Mouse (Mus musculus) kidney, postnatal 36 days (tissue): Measurements from ENCODE around the gene Cacna1d.
A peak's percentile ranks its signal among the peaks of the same experiment; 100 is the strongest.

Experiments
- DNase-seq, 2 experiments: peaks; one replicate each; pipeline ENCODE4 v3.0.0; 2021 to 2022; ENCODE audit warnings: mixed read lengths in 2 of 2

The Cacna1d gene

DNA sequence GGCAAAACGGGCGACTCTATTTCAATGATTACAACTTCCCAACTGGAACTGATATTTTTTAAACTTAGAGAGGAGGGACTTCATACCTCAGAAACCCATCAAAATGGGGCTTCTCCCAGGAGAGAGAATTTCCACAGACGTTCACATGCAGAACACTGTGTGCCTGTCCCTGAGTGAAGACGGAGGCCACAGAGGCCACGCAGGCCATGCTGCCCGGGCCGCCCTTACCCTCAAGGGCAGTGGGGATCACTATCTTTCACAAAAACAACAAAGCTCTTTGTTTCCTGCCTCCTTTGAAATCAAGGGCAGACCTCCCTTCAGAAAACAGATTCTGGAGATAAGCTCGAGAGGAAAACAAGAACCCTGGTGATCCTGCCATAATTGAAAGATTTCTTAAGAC, 164.2 kb downstream of the Cacna1d start:
- DNase-seq = no peak

DNA sequence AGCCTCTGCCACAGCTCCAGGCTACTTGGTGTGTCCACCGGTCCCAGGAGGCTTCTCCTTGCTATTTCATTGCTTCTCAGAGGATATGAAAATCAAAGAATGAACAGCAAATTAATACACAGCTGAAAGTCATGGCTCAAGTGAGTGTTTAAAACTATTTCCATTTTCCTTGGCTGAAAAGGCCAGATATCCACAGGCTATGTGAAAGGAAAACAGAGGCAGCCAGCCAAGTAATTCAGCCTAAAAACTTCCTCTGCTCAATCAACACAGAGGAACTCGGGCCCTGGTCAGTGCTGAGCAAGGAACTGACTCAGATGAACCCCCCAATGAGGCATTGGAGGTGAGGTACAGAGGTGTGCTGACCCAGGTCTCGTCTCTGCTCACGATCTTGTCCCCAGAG, 165.0 kb downstream of the Cacna1d start:
- peak; percentile 25 to 27 for DNase-seq

DNA sequence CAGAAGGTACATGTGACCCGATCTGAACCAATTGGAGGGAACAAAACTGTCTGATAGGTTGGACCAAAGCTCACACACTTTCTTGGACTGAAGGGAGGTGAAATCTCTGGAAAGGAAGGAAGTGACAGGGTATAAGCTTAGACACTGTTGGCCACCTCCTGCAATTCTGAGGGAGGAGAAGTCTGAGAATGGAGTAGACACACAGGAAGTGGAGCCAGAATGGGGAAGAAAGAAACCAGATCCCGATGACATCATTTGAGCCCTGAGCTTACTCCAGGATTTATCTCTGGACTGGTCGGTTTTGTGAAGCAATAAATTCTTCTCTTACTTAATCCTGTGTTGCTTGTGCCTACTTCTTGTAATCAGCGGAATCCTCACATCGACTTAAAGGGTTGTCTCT, 166.3 kb downstream of the Cacna1d start:
- no peak for DNase-seq

DNA sequence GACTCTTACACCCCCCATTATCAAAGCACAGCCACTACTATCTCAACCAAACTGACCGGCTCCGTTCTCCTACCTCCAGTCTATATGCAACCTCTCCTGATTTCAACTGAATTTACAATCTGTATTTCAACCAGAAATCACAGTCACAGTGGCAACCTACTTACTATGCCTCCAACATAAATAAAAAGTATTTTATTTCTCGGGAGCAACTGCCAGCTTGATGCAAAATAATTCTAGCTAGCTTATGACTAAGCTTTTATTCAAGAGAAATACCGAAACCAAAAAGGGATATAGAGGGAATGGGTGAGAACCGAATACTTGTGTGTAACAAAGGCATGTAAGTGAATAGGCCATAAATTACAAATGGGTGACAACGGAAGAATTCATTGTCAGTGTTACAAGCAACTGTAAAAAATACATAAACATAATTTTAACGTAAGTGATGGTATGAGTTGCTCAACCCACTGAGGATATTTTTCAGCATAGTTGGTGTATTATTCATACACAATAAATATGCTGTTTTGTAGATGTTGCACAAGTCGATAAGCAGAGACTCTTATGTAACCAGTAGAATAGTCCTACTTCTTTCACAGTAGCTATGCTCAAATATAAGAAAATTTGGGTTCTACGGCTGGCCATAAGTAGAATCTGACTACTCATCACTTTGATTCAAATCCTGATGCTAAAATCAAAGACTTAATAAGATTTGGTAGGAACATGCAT, 172.4 kb downstream of the Cacna1d start:
- DNase-seq = no peak

DNA sequence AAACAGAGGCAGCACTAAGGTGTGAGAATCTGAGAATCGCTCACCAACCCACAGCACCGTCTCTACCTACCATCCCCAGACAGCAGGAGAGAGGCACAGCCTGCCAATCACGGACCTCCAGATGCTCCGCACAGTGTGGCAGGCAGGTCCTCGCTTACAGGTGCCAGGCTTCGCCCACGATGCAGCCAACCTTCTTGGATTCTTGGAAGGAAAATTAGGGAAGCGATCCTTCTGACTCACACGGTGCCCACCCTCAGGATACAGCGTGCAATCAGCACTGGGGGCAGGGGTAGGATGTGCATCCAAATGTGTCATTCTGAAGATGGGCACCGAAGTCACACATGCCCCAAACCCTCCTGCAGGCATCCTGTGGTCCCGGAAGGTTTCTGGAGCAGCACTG, 173.0 kb downstream of the Cacna1d start:
- DNase-seq = no peak

DNA sequence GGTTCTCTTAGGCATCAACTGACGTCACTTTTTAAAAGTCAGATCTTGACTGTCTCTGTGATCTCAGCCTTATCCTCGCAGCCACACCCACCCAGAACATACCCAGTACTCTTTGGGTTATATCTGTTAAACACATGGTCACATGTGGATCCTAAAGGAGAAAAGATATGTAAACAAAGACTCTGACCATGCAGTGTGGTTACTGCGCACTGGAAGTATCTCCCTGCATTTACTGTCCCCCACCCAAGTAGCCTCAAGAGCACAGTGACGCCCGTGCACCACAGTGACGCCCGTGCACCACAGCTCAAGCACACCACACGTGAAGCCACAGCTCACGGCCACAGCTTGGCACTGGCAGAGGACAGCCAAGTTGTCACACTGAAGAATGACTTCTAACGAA, 173.6 kb downstream of the Cacna1d start:
- DNase-seq = no peak

DNA sequence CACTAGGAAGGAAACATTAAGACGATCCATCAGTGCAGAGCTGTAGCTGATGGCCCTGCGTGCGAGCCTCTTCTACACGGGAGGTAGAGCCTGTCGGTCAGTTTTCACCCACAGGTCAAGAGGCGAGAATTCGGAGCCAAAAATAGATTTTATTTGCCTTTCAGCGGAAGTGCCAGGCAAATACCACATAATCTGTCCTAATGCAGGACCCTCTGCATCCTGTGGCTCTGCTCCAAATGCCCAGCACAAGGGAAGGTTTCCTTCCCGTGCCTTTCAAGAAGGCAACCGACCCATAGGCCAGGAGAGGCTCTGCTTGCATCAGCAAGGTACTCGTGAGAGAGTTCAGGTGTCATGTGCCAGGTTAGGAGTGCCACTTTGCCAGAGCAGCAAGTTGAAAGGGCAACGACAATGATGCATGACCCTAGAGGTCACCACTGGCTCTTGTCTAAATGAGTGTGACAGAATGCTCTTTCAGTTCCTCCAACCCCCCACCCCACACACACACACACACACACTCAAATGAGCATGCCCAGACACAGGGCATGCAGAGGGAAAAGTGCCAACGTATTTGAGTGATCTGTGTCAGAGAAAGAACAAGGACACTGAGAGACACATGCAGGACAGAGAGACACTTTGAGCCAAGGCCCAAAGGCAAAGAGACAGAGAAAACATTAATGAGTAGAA, 179.9 kb downstream of the Cacna1d start:
- DNase-seq = no peak

DNA sequence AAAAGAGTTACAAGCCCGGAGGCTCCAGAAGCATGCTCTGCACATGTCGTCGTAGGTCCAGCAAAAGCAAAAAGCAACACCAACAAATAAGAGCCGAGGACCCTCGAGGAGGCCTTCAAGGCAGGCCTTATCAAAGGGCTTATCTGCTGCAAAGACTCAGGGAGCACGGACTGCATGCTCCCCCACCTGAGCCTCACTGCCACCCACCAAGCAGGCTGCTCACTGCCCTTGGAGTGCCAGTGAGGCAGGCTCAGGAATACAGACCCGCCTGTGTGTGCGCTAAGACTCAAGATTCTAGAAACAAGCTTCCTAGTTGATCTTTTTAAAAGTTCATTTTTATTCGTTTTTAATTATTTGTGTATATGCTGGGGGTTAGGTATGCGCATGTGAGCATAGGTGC, 181.0 kb downstream of the Cacna1d start:
- no peak for DNase-seq

DNA sequence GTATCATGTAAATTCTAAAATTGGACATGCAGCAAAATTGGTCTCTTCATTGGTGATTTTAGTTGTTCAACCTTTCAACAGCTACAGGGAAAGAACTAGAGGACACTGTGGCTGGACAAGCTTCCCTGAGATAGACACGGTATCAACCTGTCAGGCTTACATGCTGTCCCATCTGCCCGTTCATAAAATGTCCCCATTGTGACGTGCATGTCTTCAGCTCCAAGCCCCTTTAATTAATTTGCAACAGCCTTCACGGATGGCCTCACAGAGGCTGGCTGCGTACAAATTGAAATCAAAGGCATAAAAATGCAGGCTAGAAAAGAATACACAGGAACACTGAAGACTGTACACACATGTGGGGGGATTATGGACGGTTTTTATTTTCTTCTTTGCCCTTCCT, 185.0 kb downstream of the Cacna1d start:
- no peak for DNase-seq

DNA sequence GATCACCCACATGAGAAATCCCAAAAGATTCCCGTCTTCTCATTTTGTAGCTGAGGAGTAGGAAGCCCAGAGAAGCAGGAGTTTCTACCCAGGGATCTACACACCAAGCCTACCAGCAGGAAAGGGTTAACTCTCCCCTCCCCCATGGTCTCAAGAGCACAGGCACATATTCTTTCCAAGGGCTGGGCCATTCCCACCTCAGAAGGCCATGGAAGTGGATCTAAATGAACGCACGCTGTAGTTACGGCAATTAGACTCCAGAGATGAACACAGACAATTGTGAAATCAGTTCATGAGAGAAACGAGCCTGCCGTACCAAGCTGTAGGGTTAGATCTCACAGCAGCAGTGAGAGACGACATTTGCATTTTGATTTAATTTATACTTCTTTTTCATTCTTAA, 191.3 kb downstream of the Cacna1d start:
- DNase-seq = no peak

DNA sequence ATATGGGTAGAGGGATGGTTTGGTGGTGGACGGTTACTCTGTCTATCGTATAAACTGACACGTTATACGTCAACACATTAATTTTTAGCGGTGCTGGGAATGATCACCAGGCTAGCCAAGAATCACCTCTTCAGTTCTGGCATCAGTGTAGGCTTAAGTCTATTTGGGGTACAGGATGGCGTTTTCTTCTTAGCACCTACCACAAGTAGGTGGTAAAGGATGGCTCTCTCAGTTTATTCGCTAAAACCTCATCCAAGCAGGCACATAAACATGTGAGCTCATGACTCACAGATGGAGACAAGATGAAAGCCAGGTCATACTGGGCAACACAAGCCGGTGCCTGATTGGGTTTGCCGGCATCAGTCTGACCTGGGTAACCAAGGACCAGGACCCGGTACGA, 193.8 kb downstream of the Cacna1d start:
- DNase-seq = no peak

DNA sequence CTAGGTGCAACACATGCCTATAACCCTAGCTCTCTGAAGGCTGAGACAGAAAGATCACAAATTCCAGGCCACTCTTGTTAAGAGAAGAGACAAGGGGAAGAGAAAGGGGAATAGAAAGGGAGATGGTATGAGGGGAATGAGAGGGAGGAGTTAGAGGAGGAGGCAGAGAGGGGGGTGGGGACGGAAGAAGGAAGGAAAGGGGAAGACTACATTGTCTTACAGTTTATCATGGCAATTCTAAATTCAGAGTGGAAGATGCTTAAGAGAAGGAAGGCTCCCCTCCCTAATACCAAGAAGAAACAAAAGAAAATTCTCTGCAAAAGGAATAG, 199.2 kb downstream of the Cacna1d start:
- DNase-seq = no peak

DNA sequence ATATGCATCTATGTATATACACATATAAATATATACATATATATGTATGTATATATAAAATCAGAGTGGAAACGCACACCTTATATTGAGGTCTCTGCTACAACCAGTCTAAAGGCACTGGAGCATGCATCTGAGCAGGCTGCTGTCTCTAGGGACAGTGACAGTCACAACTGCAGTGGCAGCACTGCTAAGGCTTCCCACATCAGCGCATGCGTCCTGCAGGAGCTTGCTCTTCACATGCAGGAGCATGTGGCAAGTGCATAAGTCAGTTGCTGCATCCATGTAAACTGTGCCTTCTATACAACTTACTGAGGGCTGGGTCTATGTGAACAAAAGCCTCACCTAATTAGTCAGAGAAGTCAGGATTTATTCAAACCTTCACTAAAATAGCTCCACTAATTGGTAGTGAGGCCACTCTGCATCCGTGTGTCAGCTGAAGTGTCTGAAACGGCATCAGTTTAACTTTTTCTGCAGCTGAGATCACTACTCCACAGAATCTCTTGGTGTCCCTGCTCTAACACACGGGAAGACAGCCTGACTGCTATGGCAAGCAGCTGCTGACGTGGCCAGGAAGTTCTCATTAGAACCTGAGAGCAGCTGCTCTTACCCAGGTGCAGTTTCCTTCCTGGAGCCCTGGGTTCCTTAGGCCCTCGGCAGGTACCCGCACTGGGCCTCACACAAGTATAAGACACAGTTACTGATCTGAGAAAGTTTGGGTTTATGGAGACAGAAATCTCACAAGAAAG, 199.7 kb downstream of the Cacna1d start:
- DNase-seq = no peak

DNA sequence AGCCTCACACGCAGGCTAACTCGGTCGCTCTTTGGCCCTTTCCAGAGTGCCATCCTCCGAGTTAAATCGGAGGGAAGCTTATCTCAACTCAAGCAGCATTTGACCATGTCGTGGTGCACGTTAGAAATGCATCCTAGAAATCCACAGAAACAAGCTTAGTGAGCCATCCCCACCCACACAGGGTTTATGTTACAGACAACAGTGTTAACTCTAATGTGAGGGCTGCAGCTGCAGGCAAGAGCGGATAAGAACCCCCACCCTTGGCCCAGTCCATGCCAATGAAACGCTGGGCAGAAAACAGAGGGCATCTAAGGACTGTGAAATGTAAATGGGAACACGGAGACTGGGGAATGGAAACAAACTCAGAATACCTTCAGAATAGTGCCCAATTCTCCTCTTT, 206.8 kb downstream of the Cacna1d start:
- DNase-seq = no peak

DNA sequence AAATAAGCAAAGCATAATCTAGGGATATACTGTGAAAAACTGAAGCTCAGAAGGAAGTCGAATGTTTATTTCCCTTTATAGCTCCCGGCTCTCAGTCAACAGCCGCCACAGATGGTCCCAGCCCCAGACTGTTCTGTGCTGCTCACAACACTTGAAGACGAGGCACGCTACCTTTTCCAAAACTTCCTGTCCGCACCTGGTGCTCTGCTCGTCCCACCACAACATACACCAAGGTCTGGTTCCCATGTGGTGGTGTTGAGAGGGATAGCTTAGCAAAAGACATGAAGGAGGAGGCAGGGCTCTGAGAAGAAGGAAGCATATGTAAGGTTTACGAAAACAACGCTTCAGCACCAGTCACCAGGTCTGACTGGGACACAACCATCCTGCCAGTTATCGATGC, 207.2 kb downstream of the Cacna1d start:
- no peak for DNase-seq

DNA sequence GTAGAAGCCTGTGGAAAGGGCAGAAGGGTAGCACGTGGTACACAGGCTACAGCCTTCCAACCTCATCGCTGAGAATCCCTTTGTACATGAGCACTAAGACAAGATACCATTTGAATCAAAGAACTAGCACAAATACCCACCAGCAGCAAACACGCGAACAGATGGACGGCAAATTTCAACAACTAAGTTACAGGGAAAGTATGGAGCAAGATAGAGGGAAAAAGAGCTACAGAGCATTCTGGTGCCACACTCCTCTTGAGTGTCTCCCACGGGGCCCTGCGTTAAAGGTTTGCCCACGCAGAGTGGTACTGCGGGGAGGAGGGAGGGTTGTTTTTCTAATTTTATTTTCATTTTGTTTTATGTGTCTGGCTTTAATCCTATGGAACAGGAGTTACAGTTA, 215.7 kb downstream of the Cacna1d start:
- DNase-seq = no peak

DNA sequence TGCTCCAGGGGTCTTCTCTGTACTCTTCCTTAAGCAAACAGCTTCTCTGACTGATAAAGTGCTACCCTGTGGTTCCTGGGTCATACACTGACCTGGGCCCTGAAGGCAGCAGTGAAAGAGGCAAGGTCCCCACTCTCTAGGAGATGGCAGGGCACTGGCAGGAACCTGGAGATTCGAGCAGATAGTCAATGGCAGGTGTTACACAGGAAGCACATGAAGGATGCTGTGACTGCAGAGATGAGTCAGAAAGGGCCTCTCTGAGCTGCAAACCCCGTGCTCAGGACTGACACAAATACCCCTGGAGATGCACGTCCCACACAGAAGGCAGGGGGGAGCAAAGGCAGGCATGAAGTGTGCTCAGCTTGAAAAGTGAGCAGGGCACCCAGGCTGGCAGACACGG, 218.3 kb downstream of the Cacna1d start:
- DNase-seq = no peak

DNA sequence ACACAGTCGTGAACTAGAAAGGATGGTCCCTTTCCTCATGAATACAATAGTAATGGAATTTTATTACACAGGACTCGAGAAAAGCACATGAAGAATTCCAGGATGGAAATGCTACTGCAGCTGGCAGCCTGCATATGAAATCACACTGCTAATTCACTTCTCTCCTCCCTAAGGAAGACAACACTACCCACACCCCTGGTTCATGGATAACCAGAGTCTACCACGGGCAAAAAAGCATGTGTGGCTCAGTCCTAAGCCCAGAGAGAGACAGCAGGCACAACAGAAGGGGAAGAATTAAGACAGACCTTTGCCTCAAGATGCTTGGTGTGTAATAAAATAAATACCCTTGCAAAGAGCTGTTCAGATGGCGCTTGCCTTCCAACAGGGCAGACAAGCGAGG, 218.7 kb downstream of the Cacna1d start:
- DNase-seq = no peak

DNA sequence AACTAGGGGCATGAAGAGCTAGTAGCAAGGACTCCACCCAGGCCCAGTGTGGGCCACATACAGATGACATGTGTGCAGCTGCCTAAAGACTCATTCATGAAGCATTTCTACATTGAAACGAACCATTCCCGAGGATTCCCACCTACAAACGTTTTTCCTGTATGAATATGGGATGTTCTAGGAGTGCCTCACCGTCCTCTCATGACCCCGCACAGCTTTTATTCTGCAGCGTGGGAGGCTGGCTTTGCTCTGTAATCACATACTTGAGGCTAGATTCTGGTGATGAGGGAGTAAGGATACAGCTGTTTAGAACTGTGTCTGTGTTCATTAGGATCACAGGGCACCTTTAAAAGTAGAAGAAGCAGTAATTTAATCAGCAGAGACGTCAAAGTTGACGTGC, 219.4 kb downstream of the Cacna1d start:
- DNase-seq = no peak

DNA sequence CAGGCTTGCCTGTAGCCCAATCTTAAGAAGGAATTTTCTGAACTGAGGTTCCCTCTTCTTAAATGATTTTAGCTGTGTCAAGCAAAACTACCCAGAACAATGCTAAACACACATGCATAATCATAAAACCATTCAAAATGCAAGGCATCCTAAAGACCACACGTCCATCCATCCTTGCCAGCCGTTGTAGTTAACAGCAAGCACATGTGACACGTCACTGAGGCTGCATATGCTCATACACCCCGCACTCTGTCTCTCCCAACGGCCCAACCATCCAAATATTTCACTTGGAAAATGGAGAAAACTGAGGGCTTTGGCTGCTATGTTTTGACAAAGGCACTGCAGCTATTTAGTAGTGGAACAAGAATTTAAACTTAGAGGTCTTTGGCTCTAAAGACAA, 220.9 kb downstream of the Cacna1d start:
- no peak for DNase-seq

DNA sequence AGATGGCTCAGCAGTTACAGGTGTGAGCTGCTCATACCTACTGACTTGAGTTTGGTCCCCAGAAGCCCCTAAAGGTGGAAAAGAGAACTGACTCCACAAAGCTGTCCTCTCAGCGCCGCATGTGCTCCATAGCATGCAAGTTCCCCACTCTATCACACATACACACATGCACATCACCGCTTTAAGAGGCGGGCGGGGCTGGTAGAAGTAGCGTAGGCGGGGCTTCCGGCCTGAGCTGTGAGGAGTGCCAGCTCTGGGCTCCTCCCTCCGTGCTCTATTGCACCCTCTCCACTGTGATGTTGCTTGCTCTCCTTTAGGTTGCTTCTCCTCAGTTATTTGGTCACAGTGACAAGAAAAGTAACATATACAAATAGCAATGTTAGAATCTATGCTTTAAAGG, 225.5 kb downstream of the Cacna1d start:
- DNase-seq = no peak

DNA sequence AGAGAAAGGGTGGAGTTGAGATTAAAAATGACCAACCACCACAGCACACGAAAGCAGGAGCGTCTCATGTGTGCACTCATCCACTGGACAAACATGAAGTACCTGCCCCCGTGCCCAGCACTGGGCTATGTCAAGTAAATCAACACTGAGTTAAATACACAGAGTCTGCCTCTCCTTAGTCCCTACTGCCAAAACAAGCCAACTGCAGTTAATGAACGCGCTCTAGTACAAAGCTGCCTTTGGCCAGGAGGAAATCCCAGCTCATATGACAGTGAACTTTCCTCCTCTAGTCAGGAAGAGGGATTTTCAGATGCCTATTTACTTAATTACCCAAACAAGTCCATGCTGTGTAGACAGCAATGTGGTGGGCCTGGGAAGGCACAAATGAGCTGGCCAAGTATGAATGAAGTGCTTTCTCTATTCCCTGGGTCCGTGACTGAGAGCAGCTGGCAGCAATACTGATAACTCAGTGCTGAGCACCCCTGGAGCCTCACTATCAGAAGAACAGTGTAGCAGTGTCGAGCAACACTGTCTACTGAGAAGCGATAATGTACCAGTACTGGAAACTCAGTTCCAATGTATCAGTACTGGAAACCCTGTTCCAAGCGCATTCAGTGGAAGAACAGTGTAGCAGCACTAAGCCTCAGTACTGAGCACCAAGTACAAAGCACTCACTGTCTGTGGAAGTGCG, 229.5 kb downstream of the Cacna1d start:
- no peak for DNase-seq

DNA sequence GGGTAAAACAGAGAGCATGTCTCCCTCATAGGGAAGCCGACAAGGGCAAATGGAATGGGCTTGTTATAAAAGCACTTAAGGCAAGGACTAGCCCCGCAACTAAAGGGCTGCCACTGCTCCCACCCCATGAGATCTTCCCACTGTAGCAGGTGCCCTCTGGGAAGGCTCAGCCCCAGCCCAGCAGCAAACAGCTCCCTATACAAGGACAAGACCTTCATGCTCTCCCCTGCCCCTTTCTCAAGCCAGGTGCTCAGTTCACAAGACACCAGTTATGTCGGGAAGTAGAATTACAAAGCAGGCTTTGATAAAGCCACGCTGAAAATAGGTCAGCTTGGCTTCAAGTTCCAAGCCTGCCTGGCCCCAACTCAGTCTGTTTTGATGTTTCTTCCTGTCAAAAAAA, 233.6 kb downstream of the Cacna1d start:
- DNase-seq = no peak

DNA sequence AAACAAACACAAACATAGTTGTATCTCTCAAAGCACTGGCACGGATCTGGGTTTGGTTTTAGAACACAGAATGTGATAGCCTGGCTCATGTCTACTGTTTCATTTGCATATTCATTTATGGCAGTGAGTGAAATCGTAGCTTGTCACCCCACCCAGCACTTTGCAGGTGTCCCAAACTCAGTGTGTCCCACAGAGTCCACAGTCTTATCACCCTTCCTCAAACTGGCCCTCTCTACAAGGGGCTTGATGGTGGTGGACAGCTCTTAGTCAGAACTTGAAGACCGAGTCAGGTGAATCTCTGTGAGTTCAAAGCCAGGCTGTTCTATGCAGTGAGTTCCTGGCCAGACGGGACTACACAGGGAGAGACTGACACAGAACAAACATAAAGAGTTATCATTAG, 234.8 kb downstream of the Cacna1d start:
- no peak for DNase-seq
